Mouse (Mus musculus) neural tube, embryonic 12.5 days (tissue): Measurements from ENCODE around the gene Adap1. TPM values are rescaled to one million over a fixed set of nuclear protein-coding genes. Genes with fewer than 3 reads are reported as not detected.
A peak's percentile ranks its signal among the peaks of the same experiment; 100 is the strongest.

ENCODE experiments used
- ATAC-seq: fragments of 200-750 bp; cut with Nextera tagmentation; 2 replicates; pipeline ENCODE4 v1.8.0; 2017; ENCODE audit warnings: low read depth, mild to moderate bottlenecking, moderate TSS enrichment, moderate library complexity; ENCODE audit not compliant: low FRiP score
- H3K27ac ChIP-seq: fragments of 300-500 bp; sonication (generic); 2 replicates; pipeline ENCODE4 v1.5.1; 2016
- H3K27me3 ChIP-seq: fragments of 300-500 bp; sonication (generic); replicated peaks from 2 replicates; pipeline ENCODE4 v1.6.1; 2016; ENCODE audit warnings: mild to moderate bottlenecking
- H3K36me3 ChIP-seq: fragments of 300-500 bp; sonication (generic); 2 replicates; pipeline ENCODE4 v1.6.1; 2016; ENCODE audit warnings: mild to moderate bottlenecking
- H3K4me1 ChIP-seq: fragments of 300-500 bp; sonication (generic); 2 replicates; pipeline ENCODE4 v1.6.1; 2016
- H3K4me2 ChIP-seq: fragments of 300-500 bp; sonication (generic); replicated peaks from 2 replicates; pipeline ENCODE4 v1.6.1; 2016; ENCODE audit warnings: mild to moderate bottlenecking
- H3K4me3 ChIP-seq: fragments of 300-500 bp; sonication (generic); 2 replicates; pipeline ENCODE4 v1.5.1; 2016
- H3K9ac ChIP-seq: fragments of 300-500 bp; sonication (generic); 2 replicates; pipeline ENCODE4 v1.6.1; 2016; ENCODE audit warnings: mild to moderate bottlenecking
- H3K9me3 ChIP-seq: fragments of 300-500 bp; sonication (generic); 2 replicates; pipeline ENCODE4 v1.6.1; 2016; ENCODE audit warnings: mild to moderate bottlenecking
- WGBS: fragments of 180-500 bp; shearing (Covaris S2); methylation state at CpG from one replicate; pipeline ENCODE4 v1.1.7; 2016; 5-methylcytosine and 5-hydroxymethylcytosine counted together
- polyA plus RNA-seq: library from polyadenylated mRNA; unstranded; fragments of >200 nt; fragmentation: Nextera tagmentation; extraction: Ambion mirVana; gene quantifications from 2 replicates; pipeline ENCODE4 v1.2.1, GENCODE M21; 2016

Gene Adap1
- polyA plus RNA-seq, 1 experiment from 2014 or later, result 31.7 TPM

DNA sequence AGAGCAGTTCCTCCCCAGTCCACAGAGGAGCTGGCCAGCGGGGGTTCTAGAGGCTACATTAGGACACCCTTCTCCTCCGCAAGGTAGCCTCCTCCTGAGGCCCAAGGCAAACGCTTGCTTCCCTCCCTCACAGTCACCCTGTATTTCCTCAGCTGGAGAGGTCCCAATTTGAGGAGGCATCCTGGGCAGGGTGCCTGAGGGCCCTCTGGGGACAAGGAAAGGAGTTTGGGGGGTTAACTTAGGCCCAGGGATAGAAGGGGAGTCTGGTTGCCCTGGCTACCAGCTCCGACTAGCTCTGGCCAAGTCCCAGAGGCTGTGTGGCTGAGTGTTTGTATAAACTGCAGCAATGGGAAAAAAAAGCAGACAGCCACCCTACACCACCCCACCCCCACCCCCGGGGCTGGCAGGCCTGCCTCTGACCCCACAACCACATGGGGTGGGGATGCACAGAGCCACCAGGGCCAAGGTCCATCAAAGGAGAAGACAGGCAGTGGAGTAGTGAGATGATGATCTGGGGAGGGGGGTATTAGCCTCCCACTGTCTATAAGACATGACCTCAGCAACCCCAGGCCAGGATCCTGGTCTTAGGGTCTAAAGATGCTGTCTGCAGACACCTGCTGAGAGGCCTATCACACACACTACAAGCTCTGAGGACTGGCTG lies 39.6 kb upstream of the Adap1 start:
- Histone ChIP-seq H3K36me3 (peaks cover 4% of the 10 kb centered on the region), H3K27me3 (no peaks in the 10 kb centered on the region), H3K27ac (no peak overlapping the region), H3K4me1 (peaks cover 15% of the 10 kb centered on the region), H3K9ac (no peak overlapping the region), H3K4me2 (no peak overlapping the region), H3K4me3 (no peak overlapping the region), H3K9me3 (no peaks in the 10 kb centered on the region)
- peak; percentile 29; the same call in 1 of the 2 replicates for ATAC-seq
- 46% methylated on average over 5 of the region's 5 CpGs for WGBS

DNA sequence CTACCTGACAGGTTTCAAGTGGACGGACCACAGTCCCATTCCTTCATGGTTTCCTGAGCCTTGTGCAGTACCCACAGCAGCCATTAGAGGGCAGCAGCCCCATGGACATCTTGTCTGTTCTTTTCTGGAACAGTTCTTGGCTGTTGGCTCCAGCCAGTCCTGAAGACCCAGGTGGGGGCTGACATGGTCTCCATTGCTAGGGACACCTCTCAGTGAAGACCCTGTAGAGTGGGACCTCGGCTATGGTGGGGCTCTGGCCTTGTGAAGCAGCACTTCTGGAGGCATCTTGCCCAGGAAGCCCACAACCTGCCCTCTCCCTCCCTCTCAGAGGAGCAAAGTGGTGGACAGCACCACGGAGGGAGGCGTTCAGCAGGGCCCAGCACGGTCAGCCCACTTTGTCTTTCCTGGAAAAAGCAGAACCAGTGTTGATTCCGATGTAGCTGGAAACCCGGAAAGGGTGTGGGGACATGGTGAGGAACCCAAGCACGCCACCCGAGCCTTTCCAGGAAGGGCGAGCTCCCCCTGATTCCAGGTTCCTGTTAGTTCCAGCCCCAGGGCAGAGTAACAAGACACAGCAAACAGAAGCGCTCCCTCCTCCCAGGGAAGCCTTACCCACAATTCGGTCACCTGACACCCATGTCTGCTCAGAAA lies 39.0 kb upstream of the Adap1 start:
- H3K27me3 ChIP-seq, result no peaks in the 10 kb centered on the region
- H3K4me3 ChIP-seq, result no peak overlapping the region
- ATAC-seq, result peak; percentile 56
- no peak overlapping the region; the same call in 1 of the 2 replicates for H3K4me2 ChIP-seq
- no peak overlapping the region for H3K27ac ChIP-seq
- H3K9me3 ChIP-seq, result no peaks in the 10 kb centered on the region
- peaks cover 4% of the 10 kb centered on the region for H3K36me3 ChIP-seq
- 43% methylated on average over 12 of the region's 12 CpGs for WGBS
- H3K9ac ChIP-seq, result no peak overlapping the region
- H3K4me1 ChIP-seq, result peaks cover 15% of the 10 kb centered on the region

DNA sequence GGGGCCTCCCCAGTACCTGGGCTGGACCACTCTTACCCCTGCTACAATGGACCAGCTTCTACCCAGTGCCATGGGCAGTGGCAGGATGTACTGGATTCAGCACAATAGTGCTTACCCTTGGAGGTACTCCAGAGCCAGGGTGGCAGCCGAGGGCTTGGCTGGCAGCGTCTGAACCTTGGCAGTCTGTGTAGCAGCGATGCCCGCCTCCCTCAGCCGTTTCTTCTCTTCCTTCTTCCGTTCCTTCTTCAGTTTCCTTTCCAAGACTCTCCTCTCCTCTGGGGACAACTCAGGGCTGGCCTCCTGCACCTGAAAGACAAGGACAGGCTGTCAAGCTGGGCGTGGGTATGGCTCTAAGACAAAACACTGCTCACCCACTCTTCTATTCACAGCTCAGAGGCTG lies 38.4 kb upstream of the Adap1 start:
- Histone ChIP-seq H3K27me3 (no peaks in the 10 kb centered on the region), H3K4me3 (no peak overlapping the region), H3K4me2 (no peak overlapping the region), H3K36me3 (peaks cover 4% of the 10 kb centered on the region), H3K4me1 (peaks cover 15% of the 10 kb centered on the region), H3K9me3 (no peaks in the 10 kb centered on the region), H3K27ac (no peak overlapping the region), H3K9ac (no peak overlapping the region)
- WGBS, result 70% methylated on average over 7 of the region's 7 CpGs
- ATAC-seq, result no peak

DNA sequence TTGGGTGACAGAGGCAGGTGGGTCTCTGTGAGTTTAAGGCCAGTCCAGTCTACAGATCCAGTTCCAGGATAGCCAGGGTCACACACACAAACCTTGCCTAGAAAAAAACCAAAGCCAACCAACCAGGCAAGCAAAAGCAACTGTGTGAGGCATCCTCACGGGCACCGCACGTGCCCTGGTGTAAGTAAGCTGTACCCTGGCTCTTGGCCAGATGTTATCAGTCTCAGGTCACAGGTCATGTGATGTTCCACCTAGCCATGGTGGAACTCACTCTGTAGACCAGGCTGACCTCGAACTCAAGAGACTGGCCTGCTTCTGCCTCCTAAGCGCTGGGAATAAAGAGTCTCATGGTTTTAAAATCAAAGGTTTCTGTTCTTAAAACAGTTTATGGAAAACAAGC lies 33.8 kb upstream of the Adap1 start:
- H3K36me3 ChIP-seq, result peaks cover 4% of the 10 kb centered on the region
- H3K4me3 ChIP-seq, result no peak overlapping the region
- 96% methylated on average over 5 of the region's 5 CpGs for WGBS
- H3K4me2 ChIP-seq, result no peak overlapping the region
- H3K9me3 ChIP-seq, result no peaks in the 10 kb centered on the region
- H3K27me3 ChIP-seq, result no peaks in the 10 kb centered on the region
- no peak for ATAC-seq
- H3K4me1 ChIP-seq, result peaks cover 12% of the 10 kb centered on the region
- no peak overlapping the region for H3K27ac ChIP-seq
- no peak overlapping the region for H3K9ac ChIP-seq

DNA sequence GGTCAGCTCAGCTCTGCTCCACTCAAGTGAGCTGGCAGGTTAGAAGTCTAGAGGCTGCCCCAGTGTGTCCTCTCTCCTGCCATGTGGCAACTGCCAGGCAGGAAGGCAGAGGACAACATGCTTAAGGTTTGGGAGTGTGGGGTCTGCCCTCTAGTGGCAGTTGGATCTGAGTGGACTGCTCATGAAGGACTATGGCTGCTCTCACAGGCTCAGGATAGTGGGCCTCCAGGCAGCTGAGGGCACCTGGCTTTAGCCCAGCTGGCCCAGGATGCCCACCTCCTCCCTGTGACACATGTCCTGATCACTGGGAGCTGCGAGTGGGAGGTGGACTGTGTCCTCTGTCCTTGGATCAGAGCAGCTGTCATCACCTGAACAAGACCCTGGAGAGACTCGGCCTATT lies 33.2 kb upstream of the Adap1 start:
- no peak for ATAC-seq
- peaks cover 8% of the 10 kb centered on the region; the same call in 1 of the 2 replicates for H3K4me1 ChIP-seq
- no peak overlapping the region for H3K9ac ChIP-seq
- H3K27ac ChIP-seq, result no peak overlapping the region
- no peak overlapping the region for H3K4me2 ChIP-seq
- H3K9me3 ChIP-seq, result no peaks in the 10 kb centered on the region
- 87% methylated on average over 2 of the region's 2 CpGs for WGBS
- no peak overlapping the region for H3K4me3 ChIP-seq
- no peaks in the 10 kb centered on the region for H3K27me3 ChIP-seq
- peaks cover 2% of the 10 kb centered on the region for H3K36me3 ChIP-seq

DNA sequence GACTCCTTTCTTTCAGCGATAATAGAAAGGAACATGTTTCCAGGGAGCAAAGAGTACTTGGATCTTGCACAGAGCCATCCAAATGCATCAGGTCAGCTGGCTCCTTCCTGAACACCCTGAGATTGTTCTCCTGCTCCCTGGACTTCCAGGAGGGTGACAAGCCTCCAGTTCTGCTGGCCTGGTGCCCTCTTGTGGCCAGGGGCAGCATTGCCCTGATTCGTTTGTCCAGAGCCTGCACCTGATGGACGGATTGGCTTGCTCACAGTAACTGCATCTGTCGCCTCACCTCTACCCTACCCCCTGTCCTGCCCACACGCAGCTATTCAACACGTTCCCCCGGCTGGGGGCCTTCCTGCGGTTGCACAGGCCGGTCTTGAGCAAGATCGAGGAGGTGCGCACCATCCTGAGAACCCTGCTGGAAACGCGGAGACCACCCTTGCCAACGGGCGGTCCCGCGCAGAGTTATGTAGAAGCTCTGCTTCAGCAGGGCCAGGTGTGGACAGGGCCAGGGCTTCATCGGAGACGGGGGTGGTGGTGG lies 29.9 kb upstream of the Adap1 start:
- peaks cover 15% of the 10 kb centered on the region; the same call in 1 of the 2 replicates for H3K4me1 ChIP-seq
- H3K4me3 ChIP-seq, result no peak overlapping the region
- no peak overlapping the region for H3K27ac ChIP-seq
- 41% methylated on average over 19 of the region's 19 CpGs for WGBS
- no peaks in the 10 kb centered on the region for H3K9me3 ChIP-seq
- no peaks in the 10 kb centered on the region; the same call in 1 of the 2 replicates for H3K27me3 ChIP-seq
- H3K9ac ChIP-seq, result no peak overlapping the region
- H3K4me2 ChIP-seq, result no peak overlapping the region
- no peak for ATAC-seq
- H3K36me3 ChIP-seq, result no peaks in the 10 kb centered on the region; the same call in 1 of the 2 replicates

DNA sequence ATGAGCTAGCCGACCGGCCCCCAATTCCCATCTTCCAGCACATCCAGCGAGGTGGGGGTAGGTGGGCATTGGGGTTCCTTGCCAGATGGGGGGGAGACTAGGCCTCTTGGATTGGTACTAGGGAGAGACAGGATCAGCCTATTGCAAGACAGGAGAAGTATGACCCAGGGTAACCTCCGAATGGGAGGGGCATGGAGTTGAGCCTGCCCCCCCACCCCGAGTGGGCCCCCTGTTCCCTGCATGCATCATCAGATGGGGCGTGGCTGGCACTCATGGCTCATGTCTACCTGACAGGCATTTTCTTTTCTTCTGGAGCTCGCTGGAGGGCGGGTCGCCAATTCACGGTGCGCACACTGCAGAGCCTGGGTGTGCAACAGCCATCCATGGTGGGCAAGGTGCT lies 28.5 kb upstream of the Adap1 start:
- H3K4me2 ChIP-seq, result no peak overlapping the region
- no peak for ATAC-seq
- no peak overlapping the region for H3K4me3 ChIP-seq
- H3K4me1 ChIP-seq, result peaks cover 15% of the 10 kb centered on the region; the same call in 1 of the 2 replicates
- no peak overlapping the region for H3K9ac ChIP-seq
- no peak overlapping the region for H3K27ac ChIP-seq
- WGBS, result 85% methylated on average over 11 of the region's 11 CpGs
- no peaks in the 10 kb centered on the region for H3K36me3 ChIP-seq
- H3K27me3 ChIP-seq, result no peaks in the 10 kb centered on the region; the same call in 1 of the 2 replicates
- no peaks in the 10 kb centered on the region for H3K9me3 ChIP-seq

DNA sequence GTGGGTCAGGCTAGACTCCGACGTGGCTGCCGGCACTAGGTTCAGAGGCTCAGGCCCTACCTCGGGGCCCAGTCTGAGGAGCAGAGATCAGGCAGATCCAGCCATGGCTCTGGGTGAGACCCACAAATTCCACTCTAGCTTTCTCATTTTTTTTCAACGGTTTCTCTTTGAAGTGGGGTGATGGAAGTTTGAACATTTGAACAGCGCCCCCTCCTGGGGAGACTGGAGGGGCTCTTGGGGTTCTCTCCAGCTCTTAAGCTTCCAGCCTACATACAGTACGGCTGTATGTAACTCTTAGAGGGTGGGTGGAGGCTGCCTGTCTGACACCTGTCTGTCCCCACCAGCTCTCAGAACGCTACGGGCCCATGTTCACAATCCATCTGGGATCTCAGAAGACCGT lies 28.1 kb upstream of the Adap1 start:
- H3K4me2 ChIP-seq, result no peak overlapping the region
- no peak overlapping the region for H3K4me3 ChIP-seq
- no peak for ATAC-seq
- H3K27me3 ChIP-seq, result no peaks in the 10 kb centered on the region; the same call in 1 of the 2 replicates
- H3K4me1 ChIP-seq, result peaks cover 15% of the 10 kb centered on the region; the same call in 1 of the 2 replicates
- 63% methylated on average over 10 of the region's 10 CpGs for WGBS
- no peaks in the 10 kb centered on the region for H3K9me3 ChIP-seq
- H3K36me3 ChIP-seq, result no peaks in the 10 kb centered on the region
- H3K27ac ChIP-seq, result no peak overlapping the region
- H3K9ac ChIP-seq, result no peak overlapping the region

DNA sequence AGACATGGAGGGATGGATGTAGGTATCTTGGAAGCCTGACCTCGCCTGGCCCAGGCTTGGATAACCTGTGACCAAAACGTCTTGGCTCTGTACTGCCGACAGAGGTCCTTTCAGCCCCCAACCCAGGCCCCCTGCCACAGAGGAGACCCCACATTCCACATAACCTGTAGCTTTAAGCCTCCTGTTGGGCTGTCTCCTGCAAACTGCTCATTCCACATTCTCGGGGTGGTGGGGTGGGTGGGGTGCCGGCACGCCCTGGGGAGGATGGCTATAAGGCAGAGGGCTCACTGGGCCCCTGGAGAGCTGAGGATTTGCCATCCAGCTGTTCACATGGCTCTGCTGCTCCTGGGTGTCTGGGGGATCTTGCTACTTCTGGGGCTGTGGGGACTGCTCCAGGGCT lies 26.9 kb upstream of the Adap1 start, which contains the start of gene Cyp2w1:
Gene Cyp2w1 (plus strand): TSS at position 301 of the 400 bp plus-strand sequence.
- no peaks in the 10 kb centered on the region; the same call in 1 of the 2 replicates for H3K27me3 ChIP-seq
- no peaks in the 10 kb centered on the region for H3K9me3 ChIP-seq
- H3K4me2 ChIP-seq, result no peak within 1 kb of the TSS
- H3K9ac ChIP-seq, result no peak within 1 kb of the TSS
- peaks cover 15% of the 10 kb centered on the region; the same call in 1 of the 2 replicates for H3K4me1 ChIP-seq
- H3K36me3 ChIP-seq, result no peaks in the 10 kb centered on the region
- no peak for ATAC-seq
- no peak within 1 kb of the TSS for H3K4me3 ChIP-seq
- no peak within 1 kb of the TSS for H3K27ac ChIP-seq
- WGBS, result 62% methylated on average over 6 of the region's 6 CpGs

DNA sequence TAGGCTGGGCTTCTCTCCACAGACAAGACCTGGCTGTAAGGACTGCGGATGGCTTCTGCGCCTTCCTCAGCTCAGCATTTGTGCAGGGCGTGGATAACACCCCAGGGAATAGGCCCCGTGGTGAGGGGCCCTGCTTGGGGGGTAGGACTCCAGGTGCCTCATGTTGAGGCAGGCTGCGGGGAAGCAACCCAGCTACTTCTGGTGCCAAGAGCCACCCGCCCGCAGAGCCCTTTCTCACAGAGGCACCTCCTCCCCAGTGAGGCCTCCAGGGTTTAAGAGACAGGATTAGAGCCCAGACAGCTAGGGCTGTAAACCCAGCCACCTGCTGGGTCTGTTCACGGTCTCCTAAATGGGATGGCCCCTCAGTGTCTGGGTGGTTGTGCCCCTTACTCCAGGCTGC lies 26.2 kb upstream of the Adap1 start:
- Histone ChIP-seq H3K27ac (no peak overlapping the region), H3K4me2 (no peak overlapping the region), H3K4me3 (no peak overlapping the region), H3K27me3 (no peaks in the 10 kb centered on the region; the same call in 1 of the 2 replicates), H3K4me1 (peaks cover 15% of the 10 kb centered on the region; the same call in 1 of the 2 replicates), H3K9me3 (no peaks in the 10 kb centered on the region), H3K9ac (no peak overlapping the region), H3K36me3 (no peaks in the 10 kb centered on the region)
- ATAC-seq, result no peak
- whole genome bisulfite sequencing, result 22% methylated on average over 8 of the region's 8 CpGs

DNA sequence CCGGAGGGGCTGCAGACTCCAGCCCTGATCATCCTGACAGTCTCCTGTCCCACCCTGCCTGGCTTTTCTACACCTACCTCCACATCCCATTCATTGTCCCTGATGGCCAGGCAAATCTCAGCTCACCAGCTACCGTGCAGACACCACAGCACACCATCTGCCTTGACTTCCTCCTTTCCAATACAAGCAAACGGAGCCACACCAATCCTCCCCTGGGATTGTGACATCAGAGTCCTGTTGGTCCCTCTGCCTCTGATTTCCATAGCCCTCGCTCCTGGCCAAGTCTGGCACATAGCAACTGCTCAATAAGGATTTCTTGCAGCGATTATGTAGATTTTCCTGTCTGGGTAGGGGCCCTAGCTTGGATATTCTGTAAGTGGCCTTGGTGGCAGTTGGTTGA lies 25.7 kb upstream of the Adap1 start, which contains the start of gene Cox19:
Gene Cox19 (minus strand): TSS at position 285 of the 400 bp plus-strand sequence.
- Histone ChIP-seq H3K4me3 (no peak within 1 kb of the TSS), H3K27me3 (no peaks in the 10 kb centered on the region; the same call in 1 of the 2 replicates), H3K27ac (no peak within 1 kb of the TSS), H3K36me3 (no peaks in the 10 kb centered on the region), H3K9me3 (no peaks in the 10 kb centered on the region), H3K4me1 (0 out of 2 replicates have a peak, but pooled peaks cover 11% of the 10 kb centered on the region), H3K4me2 (no peak within 1 kb of the TSS), H3K9ac (no peak within 1 kb of the TSS)
- ATAC-seq, result no peak
- WGBS, result 52% methylated on average over 5 of the region's 5 CpGs

DNA sequence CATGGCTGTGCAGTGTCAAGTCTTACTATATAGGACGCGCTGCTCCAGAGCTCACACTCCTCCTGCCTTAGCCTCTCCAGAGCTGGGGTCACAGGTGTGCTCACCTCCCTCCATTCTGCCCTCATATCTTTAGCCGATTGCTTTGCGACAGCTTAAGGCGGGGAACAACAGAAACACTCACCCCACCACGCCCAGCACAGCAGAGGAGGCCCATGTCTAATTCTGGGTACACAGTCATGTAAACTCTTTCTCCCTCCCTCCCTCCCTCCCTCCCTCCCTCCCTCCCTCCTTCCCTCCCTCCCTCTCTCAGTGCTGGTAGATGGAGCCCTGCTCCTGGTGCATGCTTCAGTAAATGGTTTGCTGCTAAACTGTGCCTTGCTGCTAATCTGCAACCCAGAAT lies 24.3 kb upstream of the Adap1 start:
- Histone ChIP-seq H3K9ac (no peak overlapping the region), H3K27ac (no peak overlapping the region), H3K4me2 (no peak overlapping the region), H3K27me3 (no peaks in the 10 kb centered on the region; the same call in 1 of the 2 replicates), H3K36me3 (no peaks in the 10 kb centered on the region), H3K4me3 (no peak overlapping the region), H3K9me3 (no peaks in the 10 kb centered on the region), H3K4me1 (0 out of 2 replicates have a peak, but pooled peaks cover 10% of the 10 kb centered on the region)
- no peak for ATAC-seq
- 85% methylated on average over 6 of the region's 6 CpGs for WGBS
